Mouse (Mus musculus) ES-Bruce4 (cell line): Measurements from ENCODE around the gene Acoxl. TPM values are rescaled to one million over a fixed set of nuclear protein-coding genes. Genes with fewer than 3 reads are reported as not detected.

Experiments
- H3K27ac ChIP-seq: 2 replicates; pipeline ENCODE4 v1.5.1; 2012; ENCODE audit warnings: low read length, inconsistent platforms; ENCODE audit not compliant: insufficient read depth
- H3K27me3 ChIP-seq: 2 replicates; pipeline ENCODE4 v1.6.1; 2012; ENCODE audit warnings: mild to moderate bottlenecking, low read length, inconsistent platforms; ENCODE audit not compliant: control insufficient read depth, poor library complexity, insufficient read depth, severe bottlenecking
- H3K36me3 ChIP-seq: 2 replicates; pipeline ENCODE4 v1.6.1; 2012; ENCODE audit warnings: inconsistent platforms, mild to moderate bottlenecking, low read length, moderate library complexity; ENCODE audit not compliant: control insufficient read depth, poor library complexity, insufficient read depth, severe bottlenecking
- H3K4me1 ChIP-seq: one replicate; pipeline ENCODE4 v1.8.1; 2011; ENCODE audit warnings: low read length; ENCODE audit not compliant: control insufficient read depth, insufficient read depth
- H3K4me3 ChIP-seq: 2 replicates; pipeline ENCODE4 v1.5.1; 2011; ENCODE audit warnings: low read depth, mild to moderate bottlenecking, low read length
- H3K9ac ChIP-seq: 2 replicates; pipeline ENCODE4 v1.6.1; 2012; ENCODE audit warnings: low read depth, mild to moderate bottlenecking, inconsistent platforms; ENCODE audit not compliant: poor library complexity, severe bottlenecking
- H3K9me3 ChIP-seq: replicated peaks from 2 replicates; pipeline ENCODE4 v1.6.1; 2012; ENCODE audit warnings: mild to moderate bottlenecking, low read length, inconsistent platforms; ENCODE audit not compliant: control insufficient read depth, poor library complexity, insufficient read depth, severe bottlenecking
- CTCF ChIP-seq: IDR thresholded peaks from one replicate; pipeline ENCODE4 v1.8.1; 2011; ENCODE audit warnings: low read depth, low read length
- EP300 ChIP-seq: IDR thresholded peaks from 2 replicates; pipeline ENCODE4 v1.6.1; 2011; ENCODE audit warnings: low read depth, low read length; ENCODE audit not compliant: insufficient read depth
- POLR2A ChIP-seq: IDR thresholded peaks from one replicate; pipeline ENCODE4 v1.8.1; 2011; ENCODE audit warnings: low read length; ENCODE audit not compliant: insufficient read depth
- polyA plus RNA-seq: library from polyadenylated mRNA; stranded (reverse); fragments of >200 nt; gene quantifications from 2 replicates; pipeline ENCODE4 v1.2.4, GENCODE M21; 2011; ENCODE audit warnings: low read depth; ENCODE audit not compliant: missing spikeins, insufficient read depth, insufficient read length

The Acoxl gene
- polyA plus RNA-seq, 1 experiment = not detected

DNA sequence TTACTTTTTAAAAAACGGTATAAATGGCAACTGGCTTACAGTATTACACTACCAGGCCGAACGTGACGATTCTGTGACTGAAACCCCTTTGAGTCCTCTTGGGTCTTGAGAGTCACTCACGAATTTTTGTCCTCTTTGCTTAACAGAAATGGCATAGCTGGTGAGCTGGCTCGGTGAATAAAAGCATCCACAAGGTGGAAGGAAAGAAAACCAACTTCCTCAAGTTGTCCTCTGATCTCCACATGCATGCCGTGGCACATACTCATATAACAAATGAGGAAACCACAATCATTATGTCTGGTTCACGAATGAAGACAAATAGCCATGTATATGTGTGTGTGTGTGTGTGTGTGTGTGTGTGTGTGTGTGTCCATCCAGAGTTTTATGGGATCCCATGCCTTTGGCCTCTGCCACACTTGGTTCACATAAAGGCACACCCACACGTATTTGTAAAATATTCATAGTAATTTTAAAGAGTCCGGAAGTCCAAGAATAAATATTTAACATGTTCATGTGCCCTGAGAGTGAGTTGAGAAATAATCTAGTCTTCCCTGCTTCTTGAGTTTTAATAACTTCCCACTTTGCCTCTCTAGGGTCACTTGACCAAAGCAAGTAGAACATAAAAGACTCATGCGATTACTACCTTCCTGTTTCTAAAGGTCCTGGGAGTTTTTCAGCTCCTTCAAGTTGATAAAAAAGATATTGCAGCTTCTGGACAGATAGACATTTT lies 6.4 kb upstream of the Acoxl start:
- H3K9me3 ChIP-seq = no peaks in the 10 kb centered on the region
- H3K27ac ChIP-seq = peak overlapping the region; percentile 26; the same call in 1 of the 2 replicates
- no peak overlapping the region; the same call in 1 of the 2 replicates for H3K4me3 ChIP-seq
- H3K36me3 ChIP-seq = peaks cover 11% of the 10 kb centered on the region
- H3K9ac ChIP-seq = peak overlapping the region; percentile 58
- TF ChIP-seq CTCF = no peak
- TF ChIP-seq EP300 = no peak
- TF ChIP-seq POLR2A = no peak
- no peaks in the 10 kb centered on the region for H3K27me3 ChIP-seq
- no peaks in the 10 kb centered on the region for H3K4me1 ChIP-seq

DNA sequence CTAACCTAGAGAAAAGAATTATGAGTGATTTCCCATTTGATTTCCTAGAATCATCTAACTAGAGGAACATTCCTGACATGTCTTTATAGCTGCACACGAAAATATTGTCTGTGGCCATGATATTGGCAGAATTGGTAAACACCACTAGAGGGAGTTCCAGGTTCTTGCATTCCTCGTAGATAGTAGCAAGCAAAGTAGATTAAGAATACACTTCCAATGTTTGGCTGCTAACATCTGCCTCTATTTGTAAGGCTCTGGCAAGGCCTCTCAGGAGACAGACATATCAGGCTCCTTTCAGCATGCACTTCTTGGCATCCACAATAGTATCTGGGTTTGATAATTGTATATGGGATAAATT lies 5.9 kb upstream of the Acoxl start:
- H3K4me3 ChIP-seq = no peak overlapping the region
- TF ChIP-seq EP300 (no peak), POLR2A (no peak), CTCF (no peak)
- H3K9me3 ChIP-seq = no peaks in the 10 kb centered on the region
- no peak overlapping the region for H3K9ac ChIP-seq
- H3K27ac ChIP-seq = no peak overlapping the region
- H3K4me1 ChIP-seq = no peaks in the 10 kb centered on the region
- peaks cover 11% of the 10 kb centered on the region for H3K36me3 ChIP-seq
- H3K27me3 ChIP-seq = no peaks in the 10 kb centered on the region

DNA sequence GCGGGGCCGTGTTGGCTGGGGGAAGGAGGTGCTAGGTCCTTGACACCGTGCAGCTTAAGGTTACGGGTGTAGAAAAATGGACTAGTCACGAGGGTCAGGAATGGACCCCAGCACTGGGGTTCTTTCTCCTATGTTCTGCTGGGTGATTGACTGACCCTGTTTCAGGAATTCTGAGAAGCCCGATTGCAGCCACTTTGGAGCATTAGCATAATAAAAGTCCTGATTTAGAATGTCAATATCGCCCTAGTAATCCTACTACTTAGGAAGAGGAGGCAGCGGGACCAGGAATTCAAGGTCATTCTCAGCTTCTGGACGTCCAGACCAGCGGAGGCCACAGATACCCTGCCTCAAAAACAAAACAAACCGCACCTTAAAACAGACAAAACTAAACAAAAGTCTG lies 749 bp downstream of the Acoxl start:
- Histone ChIP-seq H3K4me1 (no peaks in the 10 kb centered on the region), H3K36me3 (no peaks in the 10 kb centered on the region), H3K4me3 (peak overlapping the region; percentile 11), H3K9ac (no peak overlapping the region), H3K27me3 (no peaks in the 10 kb centered on the region; the same call in 1 of the 2 replicates), H3K9me3 (no peaks in the 10 kb centered on the region), H3K27ac (no peak overlapping the region)
- TF ChIP-seq EP300 = peak; percentile 87
- no peak for TF ChIP-seq CTCF

DNA sequence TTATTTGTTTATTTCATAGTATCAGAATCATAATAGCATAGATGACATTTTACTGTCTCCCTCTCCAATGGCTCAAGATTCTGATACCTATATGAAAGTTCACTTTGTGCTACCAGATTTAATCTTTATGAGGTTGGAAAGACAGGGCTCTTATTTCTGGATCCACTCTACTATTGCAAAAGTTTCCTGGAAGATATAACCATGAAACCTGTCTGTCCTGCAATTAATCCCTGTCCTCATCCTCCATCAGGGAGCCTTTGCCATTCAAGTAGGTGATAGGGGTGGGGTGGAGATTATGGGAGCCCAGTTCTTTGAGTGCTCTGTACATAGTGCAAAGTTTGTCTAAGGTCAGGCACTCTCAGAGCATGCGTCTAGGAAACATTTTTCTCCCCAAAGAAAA lies 2.7 kb downstream of the Acoxl start:
- TF ChIP-seq CTCF = no peak
- TF ChIP-seq EP300 = no peak
- no peak for TF ChIP-seq POLR2A
- Histone ChIP-seq H3K9ac (no peak overlapping the region), H3K36me3 (no peaks in the 10 kb centered on the region), H3K4me3 (no peak overlapping the region), H3K27ac (no peak overlapping the region), H3K9me3 (no peaks in the 10 kb centered on the region), H3K4me1 (no peaks in the 10 kb centered on the region), H3K27me3 (no peaks in the 10 kb centered on the region; the same call in 1 of the 2 replicates)

DNA sequence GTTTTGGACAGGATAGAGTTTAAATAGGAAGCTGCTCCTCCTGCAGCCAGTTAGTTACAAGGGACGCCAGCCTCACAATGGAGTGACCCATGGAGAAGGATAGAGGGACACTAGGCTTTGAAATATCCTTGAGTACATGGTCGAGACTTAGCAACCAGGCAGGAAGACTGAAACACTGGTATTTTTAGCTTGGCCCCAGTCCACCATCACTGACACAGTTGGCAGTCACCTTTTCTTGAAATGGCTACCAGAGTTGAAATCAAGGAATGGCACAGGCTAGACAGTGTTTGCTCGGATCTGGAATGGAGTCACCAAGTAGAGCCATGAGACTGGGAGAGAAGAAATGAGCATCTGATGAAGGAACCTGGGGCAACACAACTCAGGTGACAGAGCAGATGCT lies 3.7 kb downstream of the Acoxl start:
- Histone ChIP-seq H3K4me3 (no peak overlapping the region), H3K9ac (no peak overlapping the region), H3K27me3 (no peaks in the 10 kb centered on the region; the same call in 1 of the 2 replicates), H3K36me3 (no peaks in the 10 kb centered on the region), H3K27ac (no peak overlapping the region), H3K9me3 (no peaks in the 10 kb centered on the region), H3K4me1 (no peaks in the 10 kb centered on the region)
- TF ChIP-seq EP300 (no peak), CTCF (no peak), POLR2A (no peak)

DNA sequence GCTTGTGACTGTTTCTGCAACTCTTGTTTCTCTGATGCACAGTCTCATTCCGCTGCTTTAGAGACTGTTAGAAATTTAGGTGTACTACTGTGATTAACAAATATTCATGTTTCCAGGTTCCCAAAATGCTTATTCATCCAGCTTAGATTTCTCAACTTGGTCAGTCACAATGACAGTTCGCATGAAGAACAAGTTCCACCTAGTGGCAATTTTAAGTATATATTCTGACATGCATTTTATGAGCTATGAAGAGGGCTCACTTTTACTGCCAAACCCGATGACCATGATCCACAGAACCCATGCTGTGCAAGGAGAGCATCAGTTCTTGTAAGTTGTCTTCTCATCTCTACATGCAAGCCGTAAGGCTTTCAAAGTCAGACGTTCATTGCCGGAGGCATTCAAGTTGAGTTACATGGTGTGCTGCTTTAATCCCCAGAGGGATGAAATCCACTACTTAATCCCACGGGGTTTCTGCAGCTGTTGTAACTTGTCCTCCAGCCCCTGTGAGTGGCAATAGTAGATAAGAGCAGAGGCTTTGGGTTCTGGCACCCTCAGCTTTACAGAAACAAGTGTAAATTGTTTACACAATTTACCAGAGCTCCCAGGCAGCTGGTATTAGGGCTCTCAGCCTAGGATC lies 6.8 kb downstream of the Acoxl start:
- H3K9ac ChIP-seq = no peak overlapping the region
- H3K36me3 ChIP-seq = no peaks in the 10 kb centered on the region
- TF ChIP-seq POLR2A = no peak
- no peak for TF ChIP-seq EP300
- TF ChIP-seq CTCF = no peak
- H3K4me3 ChIP-seq = no peak overlapping the region
- no peaks in the 10 kb centered on the region; the same call in 1 of the 2 replicates for H3K27me3 ChIP-seq
- no peaks in the 10 kb centered on the region for H3K4me1 ChIP-seq
- no peaks in the 10 kb centered on the region for H3K9me3 ChIP-seq
- H3K27ac ChIP-seq = no peak overlapping the region
